Mouse (Mus musculus) liver, postnatal 0 days (tissue): ENCODE measurements around the gene Cpeb2.

Experiments used
- CTCF ChIP-seq: sonication (generic); IDR thresholded peaks from 2 replicates; pipeline ENCODE4 v1.5.1; 2016; ENCODE audit warnings: antibody characterized with exemption, low read depth
- EP300 ChIP-seq: IDR thresholded peaks from 2 replicates; pipeline ENCODE4 v1.6.1; 2016; ENCODE audit warnings: antibody characterized with exemption, low read depth, mild to moderate bottlenecking

GRCm38 (mm10) chr5:43297459-43297858 is 64.5 kb downstream of the Cpeb2 start:
- no peak for TF ChIP-seq CTCF
- no peak for TF ChIP-seq EP300
